Mouse (Mus musculus): ENCODE measurements around the gene Mcm2.

DNA sequence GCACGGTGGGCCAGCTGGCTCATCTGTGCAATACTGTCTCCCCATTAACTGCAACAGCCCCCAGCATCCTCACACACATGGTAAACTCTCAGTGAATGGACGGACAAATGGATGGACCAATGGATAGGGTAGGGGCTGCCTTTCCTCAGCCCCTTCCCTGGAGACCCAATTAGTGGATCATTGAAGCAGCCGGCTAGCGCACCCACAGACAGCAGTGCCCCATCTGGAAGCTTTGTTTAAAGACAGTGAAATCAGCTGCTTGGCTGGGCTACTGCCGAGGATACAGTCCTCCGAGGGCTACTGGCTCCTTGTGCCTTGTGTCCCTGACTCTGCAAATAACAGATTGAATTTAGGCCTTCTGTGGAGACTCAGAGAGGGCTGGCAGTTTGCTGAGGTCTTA lies 30.9 kb upstream of the Mcm2 start:
- TF ChIP-seq CTCF (IDR thresholded peaks at IDR 0.05; ENCODE audit: extremely low read depth, insufficient read depth, insufficient read length, insufficient replicate concordance) (no peak), POLR2A (IDR thresholded peaks at IDR 0.05; ENCODE audit: low read depth, low read length) (no peak)
